Mouse (Mus musculus) cerebellum, adult 11 months (tissue): ENCODE results near the gene Grik2.

ENCODE experiments used
- DNase-seq: peaks from one replicate; pipeline ENCODE4 v3.0.0; 2022

The Grik2 gene

GRCm38 (mm10) chr10:49788381-49788906 lies at the start of gene Grik2:
Gene Grik2, minus strand, starts transcription at chr10:49788766.
- DNase-seq = peak; percentile 86

DNA sequence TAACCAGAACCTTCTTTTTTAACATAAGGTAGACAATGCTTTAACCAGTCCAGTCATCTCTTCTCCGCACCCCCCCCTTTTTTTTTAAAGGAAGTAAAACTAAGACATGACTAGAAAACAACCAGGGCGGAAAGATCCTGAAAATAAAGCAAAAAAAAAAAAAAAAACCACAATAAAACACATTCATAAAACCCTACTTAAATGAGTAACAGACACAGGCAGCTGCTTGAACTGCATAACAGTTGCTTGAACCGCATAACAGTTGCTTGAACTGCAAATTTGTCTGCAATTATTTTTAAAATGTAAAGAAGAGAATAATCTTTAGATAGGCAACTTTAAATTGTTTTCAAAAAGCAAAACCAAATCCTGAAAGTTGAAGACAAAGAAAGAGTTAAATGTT lies 45.8 kb upstream of the Grik2 start:
- no peak for DNase-seq

DNA sequence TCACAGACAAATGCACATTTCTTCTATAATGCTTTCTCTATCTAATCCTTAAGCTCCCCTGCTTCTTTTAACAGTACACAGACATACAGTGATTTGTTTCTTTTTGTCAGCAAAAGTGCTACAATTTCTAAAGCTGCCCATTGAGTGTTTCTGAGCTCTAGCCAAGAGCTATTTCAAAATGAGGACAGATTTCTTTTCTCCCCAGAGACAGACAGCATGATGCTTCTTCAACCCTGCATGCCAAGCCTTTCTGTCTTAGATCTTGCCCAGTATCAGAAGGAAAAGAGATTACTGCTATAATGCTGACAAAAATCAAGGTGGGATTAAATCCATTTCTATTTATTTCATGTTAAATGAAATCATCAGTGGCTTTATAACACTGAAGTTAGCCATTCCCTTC lies 18.7 kb upstream of the Grik2 start:
- no peak for DNase-seq

DNA sequence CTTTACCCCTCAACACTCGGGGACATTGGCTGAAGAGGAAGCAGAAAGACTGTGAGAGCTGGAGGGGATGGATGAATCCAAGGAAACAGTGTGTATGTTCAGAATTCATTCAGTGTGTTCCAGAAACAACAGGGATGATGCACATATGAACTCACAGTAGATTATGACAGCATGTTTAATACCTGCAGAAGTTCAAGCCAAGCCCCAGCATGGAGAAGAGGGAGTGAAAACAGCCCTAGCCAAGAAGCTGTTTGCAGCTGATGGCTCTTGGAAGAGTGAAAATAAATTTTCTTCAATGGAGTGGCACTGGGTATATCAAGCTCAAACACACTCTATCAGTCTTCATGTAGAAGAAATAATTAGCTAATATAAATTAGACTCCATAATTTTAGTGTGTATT lies 12.4 kb upstream of the Grik2 start:
- no peak for DNase-seq

GRCm38 (mm10) chr10:49794129-49794528 lies 5.6 kb upstream of the Grik2 start:
- DNase-seq = no peak

- no peak for DNase-seq
Measured at GRCm38 (mm10) chr10:49790326-49790725, 1.8 kb upstream of the Grik2 start.

- DNase-seq = peak; percentile 52
Measured at GRCm38 (mm10) chr10:49789711-49790110, 1.1 kb upstream of the Grik2 start.

DNA sequence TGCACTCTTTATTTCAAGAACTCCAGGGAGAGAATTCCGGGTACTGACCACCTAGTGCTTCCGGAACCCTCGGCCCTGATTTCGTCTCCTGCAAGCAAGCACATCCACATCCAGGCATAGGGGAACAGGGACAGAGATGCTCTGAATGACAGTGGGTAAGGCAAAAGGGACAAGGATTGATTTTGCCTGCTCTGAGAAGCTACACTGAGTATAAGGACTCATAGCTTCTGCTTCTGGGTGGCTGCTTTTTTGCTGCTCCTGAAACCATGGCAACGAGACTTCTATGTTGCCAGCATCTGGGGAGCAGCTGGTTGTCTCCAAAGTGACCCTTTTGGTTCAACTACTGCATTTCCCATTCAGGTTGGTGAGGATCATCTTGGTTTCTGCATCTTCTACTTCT lies 348 bp upstream of the Grik2 start:
- DNase-seq = no peak

GRCm38 (mm10) chr10:49786630-49787029 lies 1.9 kb downstream of the Grik2 start:
- DNase-seq = no peak

GRCm38 (mm10) chr10:49785477-49785876 lies 3.1 kb downstream of the Grik2 start:
- DNase-seq = no peak

DNA sequence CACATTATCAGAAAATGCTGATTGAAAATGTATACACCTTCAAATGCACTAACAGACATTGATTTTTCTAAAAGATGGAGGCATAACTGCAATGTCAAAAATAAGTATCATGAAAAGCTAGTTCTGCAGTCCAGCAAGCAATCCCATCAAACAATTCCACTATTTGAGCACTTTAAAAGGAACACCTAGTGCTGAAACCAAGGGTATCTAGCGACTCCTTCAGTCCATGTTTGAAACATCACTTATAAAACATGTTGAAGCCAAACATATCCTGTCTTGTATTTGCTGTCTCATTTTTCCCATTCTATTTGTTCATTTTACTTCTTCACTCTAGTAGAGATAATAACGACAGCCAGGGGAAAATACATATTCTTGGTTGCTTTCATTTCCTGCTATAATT lies 3.7 kb downstream of the Grik2 start:
- DNase-seq = no peak

DNA sequence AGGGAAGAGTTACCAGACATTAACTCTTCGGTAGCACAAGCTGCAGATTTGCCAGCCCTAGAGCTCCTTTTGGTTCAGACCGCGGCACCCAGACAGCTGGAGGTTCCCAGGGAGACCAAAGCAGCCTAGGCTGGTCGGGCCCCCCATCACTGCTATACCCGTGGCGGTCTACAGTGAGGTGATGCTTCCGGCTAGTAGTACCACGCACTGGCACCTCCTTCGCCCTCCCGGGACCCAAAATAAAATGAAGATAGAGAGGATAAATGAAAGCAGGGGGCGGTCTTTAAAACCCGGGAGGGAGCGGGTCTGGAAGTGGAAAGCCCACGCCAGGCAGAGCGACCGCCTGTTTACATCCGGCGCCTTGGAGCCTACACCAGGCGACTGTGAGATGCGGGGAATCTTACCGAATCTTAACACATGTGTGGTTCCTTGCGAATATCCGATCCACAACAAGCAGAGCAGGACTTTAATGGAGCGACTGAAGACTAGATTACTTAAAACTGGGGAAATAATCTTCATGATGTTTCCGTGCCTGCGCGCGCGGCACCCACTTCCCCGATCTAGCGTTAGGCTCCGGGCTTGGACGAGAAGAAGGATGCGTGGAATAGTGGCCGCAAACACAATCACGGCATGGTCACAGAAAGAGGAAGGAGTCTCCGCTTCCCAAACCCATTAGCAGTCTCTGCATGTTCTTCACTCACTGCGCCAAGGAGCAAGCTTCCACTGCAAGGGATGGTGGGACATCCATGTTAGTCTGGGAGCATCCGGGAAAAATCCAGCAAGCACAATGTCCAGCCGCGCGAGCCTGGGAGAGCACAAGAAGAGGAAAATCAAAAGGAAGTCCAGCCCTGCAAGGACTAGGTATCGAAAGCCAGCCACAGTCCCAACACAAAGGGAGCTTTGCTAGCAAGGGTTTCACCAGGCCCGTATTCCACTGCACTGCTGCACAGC lies 5.5 kb downstream of the Grik2 start:
- peak; percentile 39 for DNase-seq

- no peak for DNase-seq
Measured at GRCm38 (mm10) chr10:49782061-49782460, 6.5 kb downstream of the Grik2 start.

- peak; percentile 41 for DNase-seq
Measured at GRCm38 (mm10) chr10:49780430-49780829, 8.1 kb downstream of the Grik2 start.

GRCm38 (mm10) chr10:49768897-49769296 lies 19.7 kb downstream of the Grik2 start:
- no peak for DNase-seq

GRCm38 (mm10) chr10:49767556-49767955 lies 21.0 kb downstream of the Grik2 start:
- DNase-seq = no peak

DNA sequence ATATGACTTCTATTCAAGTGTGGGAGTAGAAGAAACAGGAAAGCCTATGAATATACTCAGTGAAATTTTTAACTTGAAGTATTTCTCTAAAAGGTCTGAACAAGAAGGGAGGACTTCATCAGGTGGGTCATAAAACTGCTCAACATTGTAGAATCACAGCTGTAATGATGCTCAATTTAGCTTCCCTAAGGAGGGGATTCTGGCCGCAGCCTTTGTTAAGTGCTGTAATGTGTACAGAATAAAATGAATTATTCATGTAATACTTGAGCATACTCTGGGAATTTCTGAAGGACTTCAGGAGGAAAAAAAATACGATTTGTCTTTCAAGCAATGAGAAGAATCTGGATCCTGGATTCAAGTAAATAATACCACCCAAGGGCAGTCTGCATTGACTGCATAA lies 26.0 kb downstream of the Grik2 start:
- no peak for DNase-seq

DNA sequence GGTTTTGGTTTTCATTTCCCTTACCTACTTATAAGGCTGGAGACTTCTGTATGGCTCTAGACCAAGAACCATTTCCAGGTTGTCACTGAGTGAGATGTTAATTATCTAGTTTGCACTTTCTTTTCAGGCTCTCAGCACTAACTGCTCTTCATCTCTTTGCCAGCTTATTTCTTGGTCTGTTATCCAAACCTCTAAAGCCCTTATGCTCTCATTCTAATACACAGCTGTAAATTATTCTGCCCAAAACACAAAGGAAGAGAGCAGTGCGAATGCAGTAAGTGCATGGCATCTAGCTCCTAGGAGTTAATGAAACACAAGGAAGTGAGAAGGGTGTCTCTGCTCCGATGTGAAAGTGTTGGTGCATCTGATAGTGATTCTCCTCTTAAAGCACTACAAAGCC lies 36.8 kb downstream of the Grik2 start:
- DNase-seq = no peak

GRCm38 (mm10) chr10:49731841-49732240 lies 56.7 kb downstream of the Grik2 start:
- no peak for DNase-seq

DNA sequence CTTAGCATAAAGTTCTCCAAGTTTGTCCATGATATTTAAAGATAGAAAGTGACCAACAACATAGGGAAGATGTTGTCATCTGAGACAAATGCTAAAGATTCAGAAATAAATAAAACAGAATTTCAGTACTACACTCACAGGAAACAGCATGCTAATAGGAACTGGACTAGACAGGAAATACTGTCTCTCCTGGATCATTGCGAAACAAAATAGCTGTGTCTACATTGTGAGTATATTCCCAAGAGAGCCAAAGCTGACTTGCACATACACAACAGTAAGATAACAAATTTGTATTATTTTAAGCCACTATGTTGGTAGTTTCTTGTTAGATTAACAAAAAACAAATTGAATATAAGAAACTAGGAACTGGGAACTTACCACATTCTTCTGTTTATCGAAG lies 64.9 kb downstream of the Grik2 start:
- no peak for DNase-seq

DNA sequence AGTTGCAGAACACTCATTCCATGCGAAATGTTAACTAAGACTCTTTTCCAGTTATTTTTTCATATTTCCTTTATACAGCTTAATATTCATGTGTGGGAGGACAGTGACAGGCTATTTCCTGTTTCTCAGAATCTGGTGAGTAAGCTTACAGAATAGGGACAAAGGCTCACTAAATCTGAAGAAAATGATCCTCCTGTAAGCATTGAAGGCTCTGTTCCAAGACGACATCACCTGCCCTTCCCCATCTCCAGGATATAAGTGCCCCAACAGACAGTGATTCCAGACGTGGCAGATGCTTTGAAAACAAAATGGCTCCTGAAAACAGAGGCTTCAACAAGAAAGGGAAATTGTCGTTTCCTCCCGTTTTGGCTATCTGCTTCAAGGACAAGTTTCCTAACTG lies 71.7 kb downstream of the Grik2 start:
- no peak for DNase-seq

GRCm38 (mm10) chr10:49709748-49710147 lies 78.8 kb downstream of the Grik2 start:
- DNase-seq = peak; percentile 15

DNA sequence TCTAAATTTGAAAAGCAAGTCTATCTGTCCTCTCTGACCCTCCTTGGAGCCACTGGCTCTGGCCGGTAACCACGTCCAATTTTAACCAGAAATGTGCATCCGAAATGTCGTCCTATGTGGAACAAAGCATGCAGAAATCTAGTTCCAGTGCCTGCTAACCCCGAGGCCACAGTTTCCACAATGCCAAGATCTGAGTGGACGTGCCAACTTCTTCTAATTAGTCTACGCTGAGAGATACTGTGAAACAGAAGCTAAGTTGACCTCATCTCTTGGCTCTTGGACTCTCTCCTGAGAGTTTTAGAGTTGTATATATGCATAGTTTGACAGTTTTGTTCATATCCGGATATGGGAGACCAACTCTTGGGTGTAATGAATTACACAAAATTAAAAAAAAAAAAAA lies 84.1 kb downstream of the Grik2 start:
- no peak for DNase-seq

- DNase-seq = peak; percentile 19
Measured at GRCm38 (mm10) chr10:49652320-49652719, 136.2 kb downstream of the Grik2 start.

DNA sequence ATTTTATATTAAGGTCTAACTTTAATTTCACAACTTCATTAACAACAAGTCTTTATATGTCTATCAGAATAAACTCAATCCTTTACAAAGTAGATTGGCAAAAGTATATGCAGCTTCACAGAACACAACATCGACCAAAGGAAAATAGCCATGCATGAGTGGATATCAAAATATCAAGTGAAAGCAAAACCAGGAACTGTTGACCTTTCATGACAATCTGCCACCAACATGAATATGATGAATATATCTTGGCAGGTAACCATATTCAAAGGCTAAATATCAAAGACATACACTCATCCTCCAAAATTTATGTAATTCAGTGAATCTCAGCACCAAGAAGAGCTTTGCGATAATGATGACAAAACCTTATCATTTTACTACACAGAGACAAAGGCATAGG lies 141.4 kb downstream of the Grik2 start:
- DNase-seq = no peak
